Mouse (Mus musculus): ENCODE data around the gene Crygn.

DNA sequence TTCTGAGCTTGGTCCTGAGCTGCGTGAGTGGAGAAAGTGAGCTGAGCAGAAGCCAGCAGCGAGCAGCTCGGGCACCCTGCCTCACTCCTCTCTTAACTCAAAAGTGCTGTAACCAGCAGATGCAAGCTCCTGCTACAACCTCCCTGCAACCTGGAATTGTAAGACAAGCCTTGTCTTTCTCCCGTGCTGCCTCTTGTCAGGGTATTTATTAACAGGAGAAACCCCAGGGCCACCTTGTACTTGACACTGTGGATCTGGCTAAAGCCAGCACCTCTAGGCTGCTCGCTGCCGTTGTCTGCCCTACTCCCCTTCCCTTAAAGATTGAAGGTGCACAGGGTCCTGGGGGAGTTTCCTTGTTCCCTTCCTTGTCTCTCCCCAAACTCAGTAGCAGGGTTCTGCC is 43.8 kb downstream of the Crygn start:
- TF ChIP-seq TAL1 (IDR thresholded peaks at IDR 0.05; ENCODE audit: low read length) (no peak), CTCF (IDR thresholded peaks at IDR 0.05 in 2 of 3, conservative IDR thresholded peaks at IDR 0.05 in 1 of 3; ENCODE audit: control insufficient read depth in 1 of 3, insufficient read depth in 1 of 3, low read depth in 2 of 3, low read length in 3 of 3, poor library complexity in 1 of 3, severe bottlenecking in 1 of 3) (no peak), MAX (IDR thresholded peaks at IDR 0.05; ENCODE audit: low read length) (no peak), ZC3H11A (IDR thresholded peaks at IDR 0.05; ENCODE audit: low read depth, low read length) (no peak), ZKSCAN1 (IDR thresholded peaks at IDR 0.05; ENCODE audit: low read depth, low read length) (no peak), POLR2A (IDR thresholded peaks at IDR 0.05; ENCODE audit: control insufficient read depth in 1 of 2, insufficient read depth in 1 of 2, low read depth in 1 of 2, low read length in 2 of 2, poor library complexity in 1 of 2) (no peak), EP300 (IDR thresholded peaks at IDR 0.05; ENCODE audit: low read depth in 1 of 2, low read length in 2 of 2) (no peak), HCFC1 (IDR thresholded peaks at IDR 0.05; ENCODE audit: low read depth, low read length) (no peak), ZNF384 (IDR thresholded peaks at IDR 0.05; ENCODE audit: low read depth, low read length) (no peak)
